Mouse (Mus musculus): Measurements from ENCODE around the gene Nup107. TPM values are rescaled to one million over a fixed set of nuclear protein-coding genes. Genes with fewer than 3 reads are reported as not detected.

Nup107 gene
- total and polyA plus RNA-seq, 3 experiments: 47.7 to 97.0 (median 82.0) TPM

DNA sequence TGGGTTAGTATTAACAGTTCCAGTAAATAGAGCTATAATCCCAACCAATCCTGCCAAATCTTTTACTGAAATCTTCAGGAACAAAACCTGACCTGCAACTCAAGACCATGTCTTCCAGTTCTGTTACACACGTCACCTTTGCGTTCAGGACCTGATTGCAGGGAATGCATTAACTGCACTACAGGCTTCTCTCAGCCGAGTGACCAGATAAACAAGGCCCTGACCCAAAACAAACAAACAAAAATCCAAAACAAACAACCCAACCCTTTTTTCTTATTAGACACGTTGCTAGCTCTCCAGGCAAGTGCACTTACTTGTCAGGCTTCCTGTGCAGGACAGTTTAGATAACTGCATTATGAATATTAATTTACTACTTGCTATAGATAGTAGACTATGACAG lies 36.0 kb upstream of the Nup107 start:
- peaks cover 11 to 84% of the 10 kb centered on the region in 2 experiments for H3K4me1 ChIP-seq (ENCODE audit: control insufficient read depth in 1 of 2, insufficient read depth in 2 of 2)

DNA sequence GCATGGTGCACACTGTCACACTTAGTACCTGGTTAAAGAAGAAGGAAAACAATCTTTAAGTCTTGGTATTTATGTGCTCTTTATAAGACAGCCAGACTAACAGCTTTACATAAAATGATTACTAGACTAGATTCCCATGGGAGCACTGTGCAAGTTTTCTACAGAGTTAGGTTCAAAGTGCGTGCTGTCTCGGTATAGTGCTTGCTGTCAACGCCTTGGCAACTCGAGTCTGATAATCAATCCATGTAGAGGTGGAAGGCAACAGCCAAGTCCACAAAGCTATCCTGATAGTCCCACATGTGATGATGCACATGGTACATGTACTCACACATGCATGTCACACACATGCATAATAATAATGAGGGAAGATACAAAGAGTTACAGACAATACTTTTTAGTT lies 32.1 kb upstream of the Nup107 start:
- Histone ChIP-seq H3K9me3 (replicated peaks; ENCODE audit: low read length) (no peaks in the 10 kb centered on the region), H3K9ac (ENCODE audit: insufficient read depth, low read depth) (no peak overlapping the region), H3K4me2 (ENCODE audit: insufficient read depth, low read depth, poor library complexity, severe bottlenecking) (no peak overlapping the region), H3K4me1 (ENCODE audit: control insufficient read depth in 1 of 2, insufficient read depth in 2 of 2) (peaks cover 6 to 46% of the 10 kb centered on the region in 2 experiments; a peak in 3 of 4 replicates), H3K79me2 (replicated peaks; ENCODE audit: control insufficient read depth, extremely low read depth, insufficient read depth, poor library complexity, severe bottlenecking) (peaks cover 59% of the 10 kb centered on the region), H3K4me3 (replicated peaks in 1 of 3; ENCODE audit: low read depth in 2 of 3, low read length in 2 of 3, poor library complexity in 1 of 3) (no peak overlapping the region), H3K27me3 (replicated peaks) (no peaks in the 10 kb centered on the region), H3K27ac (ENCODE audit: insufficient read depth, low read depth) (no peak overlapping the region), H3K36me3 (replicated peaks in 1 of 2; ENCODE audit: control insufficient read depth in 1 of 2, insufficient read depth in 1 of 2, low read length in 1 of 2) (peaks cover 38 to 81% of the 10 kb centered on the region in 2 experiments)
- TF ChIP-seq CTCF (conservative IDR thresholded peaks at IDR 0.05 in 1 of 2, IDR thresholded peaks at IDR 0.05 in 1 of 2; ENCODE audit: low read depth in 2 of 2, low read length in 2 of 2) (no peak), SIN3A (IDR thresholded peaks at IDR 0.05; ENCODE audit: low read length) (no peak), MAFK (IDR thresholded peaks at IDR 0.05; ENCODE audit: insufficient replicate concordance, low read length) (no peak), CHD1 (IDR thresholded peaks at IDR 0.05; ENCODE audit: low read depth, low read length) (no peak), ZKSCAN1 (IDR thresholded peaks at IDR 0.05; ENCODE audit: borderline replicate concordance, low read depth, low read length) (no peak), USF2 (conservative IDR thresholded peaks at IDR 0.05; ENCODE audit: low read depth, low read length) (no peak), E2F4 (IDR thresholded peaks at IDR 0.05; ENCODE audit: insufficient replicate concordance, low read depth, low read length) (no peak)
- in situ Hi-C loops (cut with MboI; ENCODE audit: low pct_ligation_motif_present, low pct_unique_long_range_greater_than_20kb, low sequenced_read_pairs): loop anchor here (25.0 kb wide), 1 partner anchor 288 kb away; no protein-coding TSS in a partner anchor
- DNase-seq (ENCODE audit: extremely low read depth): no peak
- dilution Hi-C loops (cut with MboI; ENCODE audit: extremely low pct_ligation_motif_present, extremely low pct_unique_long_range_greater_than_20kb, low sequenced_read_pairs): no loop called here

More for the DNA sequence above, 36.0 kb upstream of the Nup107 start:
- DNase-seq (ENCODE audit: extremely low read depth): no peak
- Histone ChIP-seq H3K4me3 (replicated peaks in 1 of 3; ENCODE audit: low read depth in 2 of 3, low read length in 2 of 3, poor library complexity in 1 of 3) (no peak overlapping the region), H3K4me2 (ENCODE audit: insufficient read depth, low read depth, poor library complexity, severe bottlenecking) (no peak overlapping the region), H3K79me2 (replicated peaks; ENCODE audit: control insufficient read depth, extremely low read depth, insufficient read depth, poor library complexity, severe bottlenecking) (peaks cover 96% of the 10 kb centered on the region), H3K9me3 (replicated peaks; ENCODE audit: low read length) (no peaks in the 10 kb centered on the region), H3K36me3 (replicated peaks in 1 of 2; ENCODE audit: control insufficient read depth in 1 of 2, insufficient read depth in 1 of 2, low read length in 1 of 2) (peaks cover 10 to 53% of the 10 kb centered on the region in 2 experiments), H3K27ac (ENCODE audit: insufficient read depth, low read depth) (no peak overlapping the region), H3K9ac (ENCODE audit: insufficient read depth, low read depth) (no peak overlapping the region), H3K27me3 (replicated peaks) (no peaks in the 10 kb centered on the region)
- TF ChIP-seq RCOR1 (conservative IDR thresholded peaks at IDR 0.05; ENCODE audit: low read depth, low read length): no peak
- TF ChIP-seq BHLHE40 (IDR thresholded peaks at IDR 0.05; ENCODE audit: low read depth, low read length): no peak
- no peak for TF ChIP-seq JUN (IDR thresholded peaks at IDR 0.05; ENCODE audit: insufficient read depth, low read depth, low read length)
- TF ChIP-seq SMC3 (IDR thresholded peaks at IDR 0.05; ENCODE audit: low read depth, low read length): no peak
- TF ChIP-seq ZKSCAN1 (IDR thresholded peaks at IDR 0.05; ENCODE audit: borderline replicate concordance, low read depth, low read length): no peak
- no peak for TF ChIP-seq EP300 (IDR thresholded peaks at IDR 0.05; ENCODE audit: low read length)
- no peak for TF ChIP-seq MXI1 (IDR thresholded peaks at IDR 0.05; ENCODE audit: low read depth, low read length)
- TF ChIP-seq MAX (IDR thresholded peaks at IDR 0.05; ENCODE audit: low read length): no peak
- TF ChIP-seq CHD2 (IDR thresholded peaks at IDR 0.05; ENCODE audit: low read length): no peak
- no peak for TF ChIP-seq POLR2AphosphoS2 (IDR thresholded peaks at IDR 0.05; ENCODE audit: low read depth, low read length)
- no peak for TF ChIP-seq JUND (conservative IDR thresholded peaks at IDR 0.05; ENCODE audit: low read depth, low read length)
- TF ChIP-seq ZC3H11A (IDR thresholded peaks at IDR 0.05; ENCODE audit: low read depth, low read length): no peak
- no peak for TF ChIP-seq USF2 (conservative IDR thresholded peaks at IDR 0.05; ENCODE audit: low read depth, low read length)
- no peak for TF ChIP-seq ZNF384 (IDR thresholded peaks at IDR 0.05; ENCODE audit: low read depth, low read length)
- TF ChIP-seq TBP (conservative IDR thresholded peaks at IDR 0.05; ENCODE audit: low read depth, low read length): no peak
- TF ChIP-seq ETS1 (conservative IDR thresholded peaks at IDR 0.05; ENCODE audit: low read depth, low read length): no peak
- TF ChIP-seq CTCF (conservative IDR thresholded peaks at IDR 0.05 in 1 of 2, IDR thresholded peaks at IDR 0.05 in 1 of 2; ENCODE audit: low read depth in 2 of 2, low read length in 2 of 2): no peak
- TF ChIP-seq UBTF (IDR thresholded peaks at IDR 0.05; ENCODE audit: low read depth, low read length): no peak
- TF ChIP-seq ZMIZ1 (IDR thresholded peaks at IDR 0.05; ENCODE audit: low read depth, low read length): no peak
- TF ChIP-seq HCFC1 (IDR thresholded peaks at IDR 0.05; ENCODE audit: low read depth, low read length): no peak
- in situ Hi-C loops (cut with MboI; ENCODE audit: low pct_ligation_motif_present, low pct_unique_long_range_greater_than_20kb, low sequenced_read_pairs): loop anchor here (25.0 kb wide), 1 partner anchor 284 kb away; no protein-coding TSS in a partner anchor
- dilution Hi-C loops (cut with MboI; ENCODE audit: extremely low pct_ligation_motif_present, extremely low pct_unique_long_range_greater_than_20kb, low sequenced_read_pairs): no loop called here

Data from CH12.LX (cell line).